Comparison of ENCODE assay signal across 26 mouse cellular contexts in genomic region chr9:37609558-37609957, GRCm38 (mm10). TPM values are rescaled to one million over a fixed set of nuclear protein-coding genes. Genes with fewer than 3 reads are reported as not detected.
DNase-seq lines count a peak whose midpoint lies in the region; TF ChIP-seq lines count a peak whose summit lies in the region.
"Had no signal": no experiment of that assay in that cellular context is flagged by ENCODE, and none has a peak within 500 bp of the region (broad histone marks: within the 10 kb centered on the region; RNA-seq: fewer than 3 reads in every experiment).

No protein-coding gene starts in this region.

- no peak overlapping the region for H3K4me3 ChIP-seq in layer of hippocampus, adult 2 months
- peak overlapping the region; percentile 47; the same call in 1 of the 2 replicates for H3K4me3 ChIP-seq in testis, adult 2 months (ENCODE audit: control insufficient read depth, low read depth, low read length)
- H3K4me3 ChIP-seq: embryonic facial prominence, embryonic 12.5 days; embryonic facial prominence, embryonic 15.5 days; erythroblast, embryonic 14.5 days; forebrain, embryonic 10.5 days; forebrain, embryonic 12.5 days had no signal

- no peak for DNase-seq in layer of hippocampus, adult 2 months (ENCODE audit: low spot score in 2 of 2)
- no peak for DNase-seq in layer of hippocampus, postnatal 10 days (ENCODE audit: low spot score in 2 of 2)
- DNase-seq in testis, postnatal 10 days (ENCODE audit: low spot score), result no peak
- DNase-seq in NIH3T3 (ENCODE audit: low read depth), result peak; percentile 26
- DNase-seq in frontal cortex, postnatal 10 days (ENCODE audit: low spot score in 2 of 2), result no peak
- DNase-seq: adrenal gland, adult 2 months; adrenal gland, postnatal 10 days; adrenal gland, postnatal 25 days; cerebellum, adult 11 months; cerebellum, adult 18-20 months; cerebellum, adult 8-10 months; cerebellum, adult 9-11 months; cerebellum, postnatal 14 days; cerebellum, postnatal 36 days; embryo, embryonic 11 days had no signal

- H3K36me3 ChIP-seq in testis, adult 2 months (ENCODE audit: control insufficient read depth, insufficient read depth, low read length), result no peaks in the 10 kb centered on the region; the same call in 1 of the 2 replicates
- H3K36me3 ChIP-seq: embryonic facial prominence, embryonic 12.5 days; embryonic facial prominence, embryonic 15.5 days; forebrain, embryonic 10.5 days; forebrain, embryonic 12.5 days had no signal

- no peak for TF ChIP-seq POLR2A in testis, adult 2 months (IDR thresholded peaks at IDR 0.05; ENCODE audit: control insufficient read depth, low read depth, low read length)

- TF ChIP-seq CTCF in layer of hippocampus, adult 2 months (conservative IDR thresholded peaks at IDR 0.05), result no peak
- no peak for TF ChIP-seq CTCF in testis, adult 2 months (IDR thresholded peaks at IDR 0.05; ENCODE audit: control insufficient read depth, insufficient read depth, insufficient replicate concordance, low read depth, low read length)

- H3K27me3 ChIP-seq in testis, adult 2 months (ENCODE audit: control insufficient read depth, insufficient read depth, low read length), result no peaks in the 10 kb centered on the region
- H3K27me3 ChIP-seq: embryonic facial prominence, embryonic 12.5 days; embryonic facial prominence, embryonic 15.5 days; forebrain, embryonic 12.5 days had no signal

- 0 out of 2 replicates have a peak overlapping the region, but pooled peaks have one; percentile 16 for H3K27ac ChIP-seq in layer of hippocampus, adult 2 months
- no peak overlapping the region for H3K27ac ChIP-seq in testis, adult 2 months (ENCODE audit: control insufficient read depth, insufficient read depth, low read depth, low read length)
- H3K27ac ChIP-seq: embryonic facial prominence, embryonic 12.5 days; embryonic facial prominence, embryonic 15.5 days; forebrain, embryonic 10.5 days; forebrain, embryonic 12.5 days had no signal

- 0 out of 2 replicates have a peak, but pooled peaks cover 3% of the 10 kb centered on the region for H3K4me1 ChIP-seq in testis, adult 2 months (ENCODE audit: control insufficient read depth, insufficient read depth, low read length)
- H3K4me1 ChIP-seq: embryonic facial prominence, embryonic 12.5 days had no signal

RNA-seq across cellular contexts. Expression of gene Spa17, which starts 4.0 kb away (rescaled TPM):
- 1 to 10 TPM; 1.5 to 1.9 TPM for total RNA-seq in layer of hippocampus, adult 2 months (2021)
- total RNA-seq in layer of hippocampus, postnatal 10 days (2021), result 1 to 10 TPM; 2.2 TPM
- polyA plus RNA-seq in testis, adult 2 months (2012; rRNA removed), result 547 and 582 TPM in 2 replicates

RNA-seq across cellular contexts. Expression of gene Tbrg1, which starts 47.6 kb away (rescaled TPM):
- total RNA-seq in layer of hippocampus, adult 2 months (2021), result 10 to 100 TPM; 46.9 to 47.0 TPM
- total RNA-seq in layer of hippocampus, postnatal 10 days (2021), result 10 to 100 TPM; 53.4 to 55.6 TPM
- polyA plus RNA-seq in testis, adult 2 months (2012; rRNA removed), result 84.6 and 91.2 TPM in 2 replicates

RNA-seq across cellular contexts. Expression of gene Siae, which starts 54.1 kb away (rescaled TPM):
- total RNA-seq in layer of hippocampus, adult 2 months (2021), result 10 to 100 TPM in 1 of 2 experiments, 1 to 10 TPM in 1; 9.6 to 14.0 TPM
- 10 to 100 TPM; 10.9 to 12.0 TPM for total RNA-seq in layer of hippocampus, postnatal 10 days (2021)
- 9.6 and 11.9 TPM in 2 replicates for polyA plus RNA-seq in testis, adult 2 months (2012; rRNA removed)
- polyA plus RNA-seq: erythroblast, embryonic 14.5 days had no signal

RNA-seq across cellular contexts. Expression of gene Nrgn, which starts 56.9 kb away (rescaled TPM):
- total RNA-seq in layer of hippocampus, adult 2 months (2021), result 1,000 to 10,000 TPM; 1,464 to 1,512 TPM
- total RNA-seq in layer of hippocampus, postnatal 10 days (2021), result 1,000 to 10,000 TPM; 1,430 to 1,457 TPM
- 25.1 and 29.4 TPM in 2 replicates for polyA plus RNA-seq in testis, adult 2 months (2012; rRNA removed)

RNA-seq across cellular contexts. Expression of gene Panx3, which starts 59.5 kb away (rescaled TPM):
- not detected for total RNA-seq in layer of hippocampus, adult 2 months (2021)
- total RNA-seq in layer of hippocampus, postnatal 10 days (2021), result not detected
- 0.70 and 0.85 TPM in 2 replicates for polyA plus RNA-seq in testis, adult 2 months (2012; rRNA removed)
- total RNA-seq: adrenal gland, postnatal 4 days; common myeloid progenitor, adult 5-6 weeks had no signal
- polyA plus RNA-seq: C2C12; erythroblast, embryonic 14.5 days; forebrain, embryonic 10.5 days; forebrain, embryonic 14.5 days; forebrain, embryonic 16.5 days had no signal
